Mouse (Mus musculus) spleen, adult 18-20 months (tissue): Measurements from ENCODE around the gene Eif4e2.

ENCODE experiments used
- DNase-seq, 2 experiments: peaks; one replicate each; pipeline ENCODE4 v3.0.0; 2022; ENCODE audit warnings: mixed read lengths in 2 of 2

The Eif4e2 gene

DNA sequence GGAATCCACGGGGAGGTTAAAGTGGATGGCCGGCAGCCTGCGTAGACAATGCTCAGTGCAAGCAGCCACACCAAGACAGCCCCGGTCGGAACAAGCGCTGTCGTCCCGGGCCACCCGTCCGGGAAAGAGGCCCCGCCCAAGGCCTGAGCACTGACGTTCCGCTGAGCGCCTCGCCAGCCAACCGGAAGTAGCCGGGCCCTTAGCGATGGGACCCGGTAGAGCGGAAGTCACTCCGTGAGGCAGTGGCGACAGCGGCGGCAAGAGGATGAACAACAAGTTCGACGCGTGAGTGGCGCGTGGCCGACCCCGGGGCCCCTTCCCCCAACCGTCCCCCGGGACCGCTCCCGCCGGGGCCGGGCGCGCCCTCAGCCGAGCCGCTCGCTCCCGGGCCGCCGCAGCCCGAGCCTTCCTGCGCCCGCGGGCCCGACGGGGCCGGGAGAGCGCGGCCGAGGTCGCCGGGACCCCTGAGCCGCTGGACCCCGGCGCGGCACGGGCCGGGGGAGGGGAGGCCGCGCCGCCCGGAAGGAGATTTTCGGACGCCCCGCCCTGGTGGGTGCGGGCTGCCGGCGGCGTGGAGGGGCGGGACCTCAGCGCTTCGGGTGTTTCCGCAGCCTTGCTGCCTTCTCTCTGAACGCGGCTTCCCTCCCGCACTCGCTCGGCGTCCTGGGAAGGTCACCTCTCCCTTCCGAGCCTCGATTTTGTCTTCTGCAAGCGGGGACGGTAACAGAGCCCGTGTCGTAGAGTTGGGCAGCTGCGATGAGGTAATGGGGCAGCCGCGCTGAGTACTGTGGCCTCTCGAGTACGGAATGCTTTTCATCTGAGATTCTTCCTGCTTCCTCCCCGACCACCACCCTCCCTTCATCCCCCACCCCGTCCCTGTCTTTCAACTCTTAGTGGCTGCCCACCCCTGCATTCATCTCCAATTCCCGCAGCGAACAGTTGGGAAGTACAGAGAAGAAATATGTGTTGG is at the start of gene Eif4e2:
TSS of gene Eif4e2 (plus strand) at position 180 of the 970 bp plus-strand sequence.
- peak; percentile 88 to 89 for DNase-seq

GRCm38 (mm10) chr1:87164164-87164795 is 49.4 kb upstream of the Eif4e2 start:
- no peak for DNase-seq

DNA sequence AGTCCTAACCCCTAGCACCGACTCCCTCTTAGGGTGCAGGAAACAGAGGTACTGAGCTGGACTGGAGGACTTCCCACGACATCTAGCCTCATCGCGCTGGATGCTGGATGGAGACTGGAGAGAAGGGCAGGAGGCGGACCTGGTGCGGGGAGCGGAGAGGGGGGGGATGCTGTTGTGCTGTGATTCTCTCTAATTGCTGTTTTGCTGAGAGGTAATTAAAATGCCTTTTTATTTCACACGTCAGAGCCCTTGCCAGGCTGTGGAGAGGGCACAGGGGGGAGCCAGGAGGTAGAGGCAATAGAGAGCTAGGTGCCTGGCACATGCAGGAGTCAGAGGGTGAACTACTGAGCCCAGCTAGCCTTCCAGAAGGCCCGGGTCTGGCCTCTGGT is 48.9 kb upstream of the Eif4e2 start:
- DNase-seq = no peak

DNA sequence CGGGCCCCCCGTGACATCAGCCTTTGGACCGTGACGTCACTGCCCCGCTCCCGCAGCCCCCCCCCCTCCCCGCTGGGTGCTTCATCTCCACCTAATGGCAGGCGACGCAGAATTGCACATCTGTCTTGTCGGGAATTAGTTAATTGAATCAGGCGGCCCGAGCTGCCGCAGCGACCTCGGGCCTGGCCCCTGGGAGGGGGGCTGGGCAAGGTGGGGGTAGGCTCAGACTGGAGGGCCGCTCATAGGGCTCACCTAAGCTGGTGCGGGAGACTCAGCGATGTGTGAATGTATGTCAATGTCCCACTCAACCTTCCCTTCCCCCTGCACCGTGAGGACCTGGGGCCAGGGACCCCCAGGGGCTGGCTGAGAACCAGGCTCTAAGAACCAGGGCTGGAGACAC is 43.3 kb upstream of the Eif4e2 start:
- no peak for DNase-seq

GRCm38 (mm10) chr1:87171312-87171711 is 42.4 kb upstream of the Eif4e2 start:
- DNase-seq = no peak

DNA sequence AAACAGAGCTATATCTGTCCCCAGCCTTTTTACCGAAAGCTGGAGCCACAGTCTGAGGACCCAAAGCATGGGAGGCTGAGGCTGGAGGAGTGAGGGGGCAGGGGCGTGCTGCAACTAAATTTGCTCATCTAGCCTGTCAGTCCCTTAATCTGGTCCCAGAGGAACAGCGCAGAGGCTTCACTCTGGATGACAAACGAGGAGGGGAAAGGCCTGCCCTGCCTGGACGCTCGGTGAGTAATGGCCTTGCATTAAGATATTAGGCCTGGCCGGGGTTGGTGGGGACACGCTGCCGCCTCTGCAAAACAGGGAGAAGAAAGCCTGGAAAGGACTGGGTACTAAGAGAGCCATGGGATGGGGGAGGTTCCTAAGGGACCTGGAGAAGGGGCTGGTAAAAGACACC is 41.4 kb upstream of the Eif4e2 start:
- DNase-seq = no peak

- peak; percentile 21 to 47 for DNase-seq
Observed at GRCm38 (mm10) chr1:87174006-87174955, 39.4 kb upstream of the Eif4e2 start.

GRCm38 (mm10) chr1:87175852-87176292 is 37.8 kb upstream of the Eif4e2 start:
- DNase-seq = no peak

DNA sequence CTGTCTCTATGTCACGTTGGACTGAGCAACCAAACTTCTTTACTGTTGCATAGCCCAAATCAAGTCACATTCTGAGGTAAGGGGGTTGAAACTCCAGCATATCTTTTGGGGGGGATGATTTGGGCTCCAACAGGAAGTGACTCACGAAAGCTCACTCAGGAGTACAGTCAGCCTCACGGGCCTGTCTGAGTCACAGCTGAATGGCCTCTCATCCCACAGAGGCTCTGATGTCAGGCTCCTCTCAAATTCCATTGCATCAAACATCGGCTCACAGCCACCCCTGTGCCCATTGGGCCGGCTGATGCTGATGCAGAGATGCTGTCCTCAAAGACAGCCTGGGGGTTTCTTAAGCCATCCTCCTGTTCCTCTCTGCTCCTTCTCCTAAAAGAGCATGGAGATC is 32.8 kb upstream of the Eif4e2 start:
- no peak for DNase-seq

DNA sequence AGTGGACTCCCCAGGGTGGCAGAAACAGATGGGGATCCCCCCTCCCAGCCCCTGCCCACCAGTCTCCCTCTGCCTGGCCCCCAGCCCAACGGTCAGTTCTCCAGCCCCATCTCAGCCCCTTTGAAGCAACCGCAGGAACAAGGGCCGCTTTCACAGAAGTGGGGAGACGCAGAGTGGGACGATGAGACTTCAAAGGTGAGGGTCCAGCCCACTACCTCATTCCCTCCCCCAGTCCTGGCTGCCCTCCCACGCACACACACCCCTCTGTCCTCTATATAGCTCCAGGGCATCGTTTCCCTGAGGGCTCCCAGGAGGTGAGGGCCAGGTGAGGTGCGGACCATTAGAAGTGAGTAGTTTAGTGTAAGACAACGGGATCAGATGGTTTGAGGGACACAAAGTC is 30.7 kb upstream of the Eif4e2 start, which contains the start of gene Prss56:
TSS of gene Prss56 (plus strand) at position 301 of the 400 bp plus-strand sequence.
- no peak for DNase-seq

DNA sequence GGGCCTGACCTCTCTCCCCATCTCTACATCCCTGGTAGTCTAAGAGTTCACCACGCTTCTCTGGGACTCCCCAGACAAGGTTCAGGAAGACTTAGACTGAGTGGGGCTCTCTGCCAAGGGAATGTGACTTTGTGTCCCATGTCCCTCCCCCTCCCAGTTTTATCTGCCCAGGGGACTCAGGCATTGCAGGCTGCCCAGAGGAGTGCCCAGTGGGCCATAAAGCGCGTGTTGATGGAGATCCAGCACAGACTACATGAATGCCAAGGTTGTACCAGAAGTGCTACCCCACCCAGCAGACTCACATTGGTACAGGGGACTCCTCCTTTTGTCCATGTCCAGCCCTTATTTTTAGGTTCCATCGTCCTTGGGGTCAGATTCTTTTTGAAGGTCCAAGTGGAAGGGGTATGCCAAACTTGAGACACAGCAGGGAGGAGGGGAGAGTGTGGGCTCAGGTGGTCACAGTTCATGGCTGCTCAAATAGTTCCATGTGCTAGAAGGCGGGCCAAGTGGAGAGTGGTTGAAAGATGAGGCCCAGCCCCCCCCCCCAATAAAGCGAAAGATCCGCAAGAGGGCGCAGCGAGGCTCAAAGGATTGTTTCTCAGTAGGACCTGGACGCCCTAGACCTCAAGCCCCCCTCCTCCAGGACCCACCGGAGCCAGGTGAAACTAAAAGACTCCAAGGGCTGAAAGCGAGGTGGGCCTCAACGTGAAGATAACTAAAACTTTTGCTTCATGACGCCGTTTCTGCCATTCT is 29.5 kb upstream of the Eif4e2 start:
- no peak for DNase-seq

DNA sequence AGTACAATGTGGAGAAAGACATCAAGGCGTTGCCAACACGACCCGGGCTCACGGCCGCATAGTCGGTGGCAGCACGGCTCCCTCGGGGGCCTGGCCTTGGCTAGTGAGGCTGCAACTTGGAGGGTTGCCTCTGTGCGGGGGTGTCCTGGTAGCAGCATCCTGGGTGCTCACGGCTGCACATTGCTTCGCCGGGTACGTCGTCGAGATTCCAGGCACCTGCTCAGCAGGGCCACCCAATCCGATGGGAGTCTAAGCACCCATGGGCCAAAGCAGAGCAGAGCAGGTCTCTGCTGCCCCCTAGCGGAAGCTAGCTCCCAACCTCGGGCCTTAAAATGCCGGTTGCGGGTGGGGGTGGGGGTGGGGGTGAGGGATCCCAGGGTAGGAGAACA is 29.0 kb upstream of the Eif4e2 start:
- DNase-seq = peak; percentile 24 to 68

- no peak for DNase-seq
Observed at GRCm38 (mm10) chr1:87185526-87185925, 28.2 kb upstream of the Eif4e2 start.

DNA sequence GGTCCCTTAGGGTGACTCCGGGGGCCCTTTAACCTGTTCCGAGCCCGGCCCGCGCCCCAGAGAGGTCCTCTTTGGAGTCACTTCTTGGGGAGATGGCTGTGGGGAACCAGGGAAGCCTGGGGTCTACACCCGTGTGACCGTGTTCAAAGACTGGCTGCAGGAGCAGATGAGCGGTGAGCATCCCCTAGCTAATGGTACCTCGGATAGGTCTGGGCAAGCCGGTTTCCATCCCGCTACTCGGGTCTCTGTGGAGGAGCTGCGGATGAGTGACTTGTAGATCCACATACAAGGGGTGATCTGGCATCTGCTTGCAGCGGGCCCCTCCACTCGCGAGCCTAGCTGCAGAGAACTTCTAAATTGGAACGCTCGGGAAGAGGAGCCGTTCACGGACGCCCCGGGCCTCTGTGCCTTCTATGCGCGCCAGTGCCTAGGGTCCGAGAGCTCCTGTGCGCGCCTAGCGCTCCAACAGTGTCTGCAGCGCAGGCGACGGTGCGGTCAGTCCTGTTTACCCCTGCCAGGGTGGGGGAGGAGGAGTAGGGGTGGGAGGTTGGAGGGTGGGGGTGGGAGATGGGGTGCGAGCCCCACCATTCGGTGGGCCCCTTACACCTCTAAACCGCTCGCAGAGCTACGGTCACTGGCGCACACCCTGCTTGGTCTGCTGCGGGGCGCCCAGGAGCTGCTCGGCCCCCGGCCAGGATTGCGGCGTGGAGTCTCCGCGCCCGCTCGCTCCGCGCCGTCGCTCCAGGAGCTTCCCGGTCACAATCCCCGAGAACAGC is 27.3 kb upstream of the Eif4e2 start:
- DNase-seq = no peak

DNA sequence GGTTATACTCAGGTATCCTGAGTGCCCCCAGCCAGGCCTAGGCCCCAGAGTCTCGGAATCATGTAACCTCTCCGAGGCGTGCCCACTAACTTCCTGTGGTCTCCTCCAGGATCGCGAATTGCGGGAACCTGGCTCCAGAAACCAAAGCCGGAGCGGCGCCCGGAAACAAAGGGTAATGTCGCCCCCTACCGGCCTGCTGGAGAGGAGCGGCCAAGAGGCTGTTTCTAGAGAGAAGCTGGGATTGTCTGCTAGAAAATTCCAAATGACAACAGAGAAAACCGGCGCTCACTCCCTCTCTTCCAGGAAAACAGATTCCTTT is 26.7 kb upstream of the Eif4e2 start:
- DNase-seq = peak; percentile 19 to 58

GRCm38 (mm10) chr1:87190429-87190828 is 23.3 kb upstream of the Eif4e2 start, which contains the start of gene Chrnd:
Chrnd (plus strand) TSS chr1:87190607.
- DNase-seq = no peak

- DNase-seq = no peak
Observed at GRCm38 (mm10) chr1:87197296-87197695, 16.4 kb upstream of the Eif4e2 start.

DNA sequence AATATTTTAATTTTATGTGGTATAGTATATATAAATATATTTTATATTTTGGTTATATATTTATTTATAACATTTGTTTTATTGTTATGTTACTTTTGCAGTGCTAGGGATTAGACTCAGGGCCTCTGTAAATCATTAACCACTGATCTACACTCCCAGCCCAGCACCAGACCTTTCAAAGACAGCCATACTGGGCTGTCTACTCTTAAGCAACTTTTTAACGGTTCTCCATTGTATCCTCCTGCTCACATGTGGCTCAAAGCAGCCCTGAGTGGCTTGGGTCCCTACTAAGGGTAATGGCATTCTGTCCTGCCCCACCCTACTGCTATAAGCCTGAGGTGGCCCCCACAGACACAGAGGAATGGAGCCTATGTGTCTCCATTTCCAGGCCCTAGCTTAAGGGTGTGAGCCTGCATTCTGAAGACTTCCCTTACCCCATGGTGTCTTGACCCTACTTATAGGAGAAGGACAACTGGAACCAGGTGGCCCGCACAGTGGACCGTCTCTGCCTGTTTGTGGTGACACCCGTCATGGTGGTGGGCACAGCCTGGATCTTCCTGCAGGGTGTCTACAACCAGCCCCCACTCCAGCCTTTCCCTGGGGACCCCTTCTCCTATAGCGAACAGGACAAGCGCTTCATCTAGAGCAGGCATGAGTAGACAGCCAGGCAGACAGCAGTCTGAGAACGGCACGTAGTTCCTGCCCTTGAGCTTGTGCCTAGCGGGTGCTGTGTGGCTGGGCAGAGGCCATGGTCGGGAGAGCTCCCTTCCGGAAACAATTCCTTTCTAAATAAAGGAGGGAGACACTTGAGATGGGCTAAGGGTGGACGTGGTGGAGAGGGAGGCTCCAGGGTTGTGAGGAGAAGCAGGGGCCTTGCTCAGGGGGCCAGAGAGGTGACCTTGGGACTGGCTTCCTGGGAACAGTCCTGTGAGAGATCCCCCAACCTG is 15.3 kb upstream of the Eif4e2 start:
- DNase-seq = no peak

DNA sequence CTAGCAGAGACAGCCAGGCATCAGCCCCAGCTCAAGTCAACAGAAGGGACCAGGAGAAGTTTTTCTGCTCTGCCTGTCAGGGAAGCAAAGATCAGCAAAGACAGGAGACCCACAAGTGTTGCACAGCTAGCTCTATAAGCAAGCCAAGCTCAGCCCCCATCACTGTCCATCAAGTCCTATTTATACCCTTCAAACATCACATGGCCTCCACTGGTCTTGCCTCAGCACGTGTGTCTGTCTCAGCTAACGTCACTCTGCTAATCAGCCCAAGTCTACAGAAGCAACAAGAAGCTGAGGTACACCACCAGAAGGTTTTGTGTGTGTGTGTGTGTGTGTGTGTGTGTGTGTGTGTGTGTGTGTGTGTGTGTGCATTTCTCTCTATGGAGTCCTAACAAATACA is 12.9 kb upstream of the Eif4e2 start:
- no peak for DNase-seq

DNA sequence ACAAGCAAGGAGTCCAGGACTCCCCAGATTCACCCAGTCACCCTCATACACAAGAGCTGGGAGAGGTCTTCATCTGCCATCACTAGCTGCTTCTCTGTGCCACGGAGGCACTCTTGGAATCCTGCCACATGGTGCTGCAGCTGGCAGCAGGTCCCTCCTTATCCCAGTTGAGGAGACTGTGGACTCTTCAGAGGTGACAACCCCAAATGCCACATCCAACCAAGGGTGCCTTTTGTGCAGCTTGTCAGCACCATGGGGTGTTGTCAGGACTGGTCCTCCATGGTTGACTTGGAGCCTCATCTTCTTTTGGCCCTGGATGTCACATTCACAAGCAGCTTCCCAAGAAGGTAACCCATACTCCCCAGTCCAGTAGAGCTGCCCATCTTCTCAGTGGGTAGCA is 11.9 kb upstream of the Eif4e2 start:
- no peak for DNase-seq
